28 mouse cellular contexts compared by ENCODE assay signal in the genomic region with DNA sequence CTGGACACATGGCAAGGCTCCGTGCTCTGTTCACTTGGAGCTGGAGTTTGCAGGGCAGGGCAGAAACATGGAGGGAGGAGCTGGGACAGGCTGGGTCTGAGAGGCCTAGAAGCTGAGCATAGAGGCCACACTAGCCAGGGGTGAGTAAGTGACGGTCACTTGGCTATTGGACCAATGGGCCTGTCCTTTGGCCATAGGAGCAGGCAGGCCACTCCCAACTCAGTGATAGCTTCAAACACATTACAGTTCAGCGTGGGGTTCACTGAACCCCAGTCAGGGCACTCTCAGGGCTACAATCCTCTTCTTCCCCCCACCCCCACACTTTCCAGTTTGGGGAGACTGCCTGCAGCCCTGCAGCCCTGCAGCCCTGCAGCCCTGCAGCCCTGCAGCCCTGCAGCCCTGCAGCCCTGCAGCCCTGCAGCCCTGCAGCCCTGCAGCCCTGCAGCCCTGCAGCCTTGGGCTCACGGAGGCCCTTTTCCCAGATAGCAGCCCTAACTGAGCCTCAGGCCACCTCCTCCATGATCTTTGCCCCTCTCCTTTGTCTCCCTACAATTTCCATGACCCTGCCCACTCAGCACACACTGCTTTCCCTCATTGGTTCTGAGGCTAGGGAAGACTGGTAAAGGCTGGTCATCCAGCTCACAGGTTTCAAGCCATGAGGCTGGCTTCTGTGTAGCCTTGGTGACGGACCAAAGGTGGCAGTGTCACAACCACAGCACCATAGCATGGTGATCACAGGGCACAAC.
DNase-seq lines count a peak whose midpoint lies in the region; ATAC-seq lines count a peak whose summit lies in the region.
"Had no signal": no experiment of that assay in that cellular context is flagged by ENCODE, and none has a peak within 500 bp of the region (broad histone marks: within the 10 kb centered on the region; RNA-seq: fewer than 3 reads in every experiment).

No protein-coding gene starts in this region.

- DNase-seq in embryo, embryonic 10 days (ENCODE audit: low spot score) = peak; percentile 16
- DNase-seq in embryo, embryonic 9.5 days (ENCODE audit: extremely low spot score) = no peak
- no peak for DNase-seq in liver
- no peak for DNase-seq in urinary bladder, postnatal 10 days (ENCODE audit: low spot score)
- DNase-seq in urinary bladder, postnatal 14 days (ENCODE audit: low spot score) = no peak
- DNase-seq: adrenal gland, adult 2 months; adrenal gland, postnatal 36 days; cerebellum, adult 18-20 months; cerebellum, postnatal 10 days; forebrain, postnatal 0 days; heart, postnatal 10 days; kidney, adult 9 months; kidney, postnatal 14 days; lung, adult 2 months; lung, postnatal 10 days; thymus, postnatal 14 days had no signal

- H3K36me3 ChIP-seq in liver, embryonic 12.5 days = no peaks in the 10 kb centered on the region
- H3K36me3 ChIP-seq in intestine, embryonic 16.5 days (ENCODE audit: control insufficient read depth, insufficient read depth, low read length) = no peaks in the 10 kb centered on the region
- no peaks in the 10 kb centered on the region for H3K36me3 ChIP-seq in liver, embryonic 16.5 days (ENCODE audit: control insufficient read depth, insufficient read depth)
- H3K36me3 ChIP-seq: embryonic facial prominence, embryonic 13.5 days; heart, embryonic 13.5 days; hindbrain, embryonic 15.5 days; limb, embryonic 12.5 days; neural tube, embryonic 12.5 days had no signal

- no peak overlapping the region for H3K4me2 ChIP-seq in liver, embryonic 12.5 days
- no peak overlapping the region for H3K4me2 ChIP-seq in intestine, embryonic 16.5 days (ENCODE audit: low read depth, low read length)
- no peak overlapping the region for H3K4me2 ChIP-seq in liver, embryonic 16.5 days (ENCODE audit: low read depth, low read length)
- H3K4me2 ChIP-seq: embryonic facial prominence, embryonic 13.5 days; heart, embryonic 13.5 days; hindbrain, embryonic 15.5 days; limb, embryonic 12.5 days; neural tube, embryonic 12.5 days had no signal

- H3K27ac ChIP-seq in liver, embryonic 12.5 days = no peak overlapping the region
- no peak overlapping the region for H3K27ac ChIP-seq in intestine, embryonic 16.5 days (ENCODE audit: low read length)
- H3K27ac ChIP-seq in liver, embryonic 16.5 days (ENCODE audit: low read length) = no peak overlapping the region
- H3K27ac ChIP-seq: embryonic facial prominence, embryonic 13.5 days; heart, embryonic 13.5 days; hindbrain, embryonic 15.5 days; limb, embryonic 12.5 days; macrophage; neural tube, embryonic 12.5 days had no signal

- 55% methylated on average over 5 of the region's 5 CpGs for WGBS in liver, embryonic 12.5 days (ENCODE audit: insufficient replicate concordance)
- 67% methylated on average over 5 of the region's 5 CpGs for WGBS in intestine, embryonic 16.5 days
- 56% methylated on average over 5 of the region's 5 CpGs for WGBS in liver, embryonic 16.5 days (ENCODE audit: insufficient replicate concordance)

- H3K27me3 ChIP-seq in liver, embryonic 12.5 days (replicated peaks) = no peaks in the 10 kb centered on the region
- no peaks in the 10 kb centered on the region for H3K27me3 ChIP-seq in intestine, embryonic 16.5 days (replicated peaks; ENCODE audit: control insufficient read depth, insufficient read depth, low read length)
- no peaks in the 10 kb centered on the region for H3K27me3 ChIP-seq in liver, embryonic 16.5 days (ENCODE audit: control insufficient read depth, insufficient read depth, low read depth, low read length)
- H3K27me3 ChIP-seq: CH12.LX; embryonic facial prominence, embryonic 13.5 days; hindbrain, embryonic 15.5 days; limb, embryonic 12.5 days; neural tube, embryonic 12.5 days had no signal

- no peak overlapping the region for H3K4me3 ChIP-seq in liver, embryonic 12.5 days
- H3K4me3 ChIP-seq in intestine, embryonic 16.5 days (ENCODE audit: low read length) = no peak overlapping the region
- no peak overlapping the region for H3K4me3 ChIP-seq in liver, embryonic 16.5 days (ENCODE audit: low read depth, low read length)
- H3K4me3 ChIP-seq: embryonic facial prominence, embryonic 13.5 days; heart, embryonic 13.5 days; hindbrain, embryonic 15.5 days; limb, embryonic 12.5 days; myocyte; neural tube, embryonic 12.5 days had no signal

- no peaks in the 10 kb centered on the region for H3K9me3 ChIP-seq in liver, embryonic 12.5 days (replicated peaks)
- no peaks in the 10 kb centered on the region for H3K9me3 ChIP-seq in intestine, embryonic 16.5 days (ENCODE audit: control insufficient read depth, low read length)
- H3K9me3 ChIP-seq in liver, embryonic 16.5 days (replicated peaks; ENCODE audit: control insufficient read depth, low read length) = no peaks in the 10 kb centered on the region
- H3K9me3 ChIP-seq: embryonic facial prominence, embryonic 13.5 days; heart, embryonic 13.5 days; hindbrain, embryonic 15.5 days; limb, embryonic 12.5 days; neural tube, embryonic 12.5 days had no signal

- H3K9ac ChIP-seq in liver, embryonic 12.5 days = no peak overlapping the region
- no peak overlapping the region for H3K9ac ChIP-seq in intestine, embryonic 16.5 days (ENCODE audit: low read depth, low read length)
- no peak overlapping the region for H3K9ac ChIP-seq in liver, embryonic 16.5 days (ENCODE audit: low read depth, low read length)
- H3K9ac ChIP-seq: embryonic facial prominence, embryonic 13.5 days; forebrain, postnatal 0 days; heart, embryonic 13.5 days; hindbrain, embryonic 15.5 days; limb, embryonic 12.5 days; neural tube, embryonic 12.5 days had no signal

- peak; percentile 44 for ATAC-seq in liver, embryonic 12.5 days
- ATAC-seq in intestine, embryonic 16.5 days = peak; percentile 94
- ATAC-seq in liver, embryonic 16.5 days (ENCODE audit: low read depth) = peak; percentile 40; the same call in 1 of the 2 replicates
- ATAC-seq: activated CD4-positive, CD25-positive, alpha-beta regulatory T cell, adult 4 months; forebrain, postnatal 0 days had no signal

- no peaks in the 10 kb centered on the region; the same call in 1 of the 2 replicates for H3K4me1 ChIP-seq in liver, embryonic 12.5 days
- peaks cover 3% of the 10 kb centered on the region; the same call in 1 of the 2 replicates for H3K4me1 ChIP-seq in intestine, embryonic 16.5 days (ENCODE audit: control insufficient read depth, insufficient read depth, low read length)
- H3K4me1 ChIP-seq in liver, embryonic 16.5 days (ENCODE audit: control insufficient read depth, low read depth, low read length) = no peaks in the 10 kb centered on the region; the same call in 1 of the 2 replicates
- H3K4me1 ChIP-seq: embryonic facial prominence, embryonic 13.5 days; heart, embryonic 13.5 days; hindbrain, embryonic 15.5 days; neural tube, embryonic 12.5 days had no signal

Comparison
In these comparisons a context has a peak if more than half of its experiments do, and no peak if none do; other contexts are left out.
1. ATAC-seq: peak in every context shown above with its lines; median percentile 94 in intestine, embryonic 16.5 days; 44 in liver, embryonic 12.5 days; 40 in liver, embryonic 16.5 days.